Mouse (Mus musculus) limb, embryonic 14.5 days (tissue): ENCODE results near the gene 4931406C07Rik. TPM values are rescaled to one million over a fixed set of nuclear protein-coding genes. Genes with fewer than 3 reads are reported as not detected.

Experiments used
- ATAC-seq: fragments of 200-750 bp; cut with Nextera tagmentation; 2 replicates; pipeline ENCODE4 v1.8.0; 2017; ENCODE audit warnings: low read depth, moderate number of reproducible peaks, moderate TSS enrichment; ENCODE audit not compliant: low FRiP score
- DNase-seq: peaks from one replicate; pipeline ENCODE4 v3.0.0-alpha.2; 2015; ENCODE audit warnings: low spot score
- H3K27ac ChIP-seq: fragments of 300-500 bp; sonication (generic); replicated peaks from 2 replicates; pipeline ENCODE4 v1.5.1; 2014; ENCODE audit warnings: low read depth, mild to moderate bottlenecking, low read length, moderate library complexity, mixed read lengths
- H3K27me3 ChIP-seq: fragments of 300-500 bp; sonication (generic); 2 replicates; pipeline ENCODE4 v1.6.1; 2014; ENCODE audit warnings: low read length, mixed read lengths; ENCODE audit not compliant: control insufficient read depth, insufficient read depth
- H3K36me3 ChIP-seq: fragments of 300-500 bp; sonication (generic); 2 replicates; pipeline ENCODE4 v1.6.1; 2014; ENCODE audit warnings: mild to moderate bottlenecking, low read length, moderate library complexity, mixed read lengths; ENCODE audit not compliant: control insufficient read depth, insufficient read depth
- H3K4me1 ChIP-seq: fragments of 300-500 bp; sonication (generic); 2 replicates; pipeline ENCODE4 v1.6.1; 2014; ENCODE audit warnings: antibody characterized with exemption, low read length, mixed read lengths; ENCODE audit not compliant: control insufficient read depth, insufficient read depth
- H3K4me2 ChIP-seq: fragments of 300-500 bp; sonication (generic); replicated peaks from 2 replicates; pipeline ENCODE4 v1.6.1; 2014; ENCODE audit warnings: low read depth, mild to moderate bottlenecking, low read length, moderate library complexity; ENCODE audit not compliant: severe bottlenecking
- H3K4me3 ChIP-seq: fragments of 300-500 bp; sonication (generic); replicated peaks from 2 replicates; pipeline ENCODE4 v1.5.1; 2014; ENCODE audit warnings: low read length
- H3K9ac ChIP-seq: fragments of 300-500 bp; sonication (generic); 2 replicates; pipeline ENCODE4 v1.6.1; 2014; ENCODE audit warnings: mild to moderate bottlenecking, low read depth, low read length, moderate library complexity; ENCODE audit not compliant: severe bottlenecking
- H3K9me3 ChIP-seq: fragments of 300-500 bp; sonication (generic); 2 replicates; pipeline ENCODE4 v1.6.1; 2016; ENCODE audit warnings: low read length; ENCODE audit not compliant: control insufficient read depth
- POLR2A ChIP-seq: fragments of 200-500 bp; IDR thresholded peaks from 2 replicates; pipeline ENCODE4 v1.8.0; 2012; ENCODE audit warnings: inconsistent platforms, mild to moderate bottlenecking, moderate library complexity, borderline replicate concordance; ENCODE audit not compliant: insufficient read depth, insufficient read length; ENCODE audit errors: extremely low read depth
- WGBS: fragments of 180-500 bp; shearing (Covaris S2); extraction: QIAGEN DNeasy Blood & Tissue Kit; methylation state at CpG from one replicate; pipeline ENCODE4 v1.1.7; 2014; 5-methylcytosine and 5-hydroxymethylcytosine counted together
- microRNA-seq: library from miRNA; unstranded; fragments of <30 nt; microRNA quantifications from one replicate; pipeline ENCODE4, GENCODE M21; 2016
- polyA plus RNA-seq, 2 experiments: library from polyadenylated mRNA; depleted of rRNA in 1 of 2; stranded (reverse) in 1 of 2; unstranded in 1 of 2; fragments of >200 nt; fragmentation: Nextera tagmentation in 1 of 2; extraction: Ambion mirVana in 1 of 2; gene quantifications; 2 replicates each; pipeline versions ENCODE4 v1.2.1 to v1.2.3; 2012 to 2014

The 4931406C07Rik gene
- polyA plus RNA-seq, 2 experiments = 9.5 to 22.9 TPM

- WGBS = 63% methylated on average over 14 of the region's 14 CpGs
- DNase-seq = no peak
Observed at GRCm38 (mm10) chr9:15237516-15238296, 68.5 kb downstream of the 4931406C07Rik start.

GRCm38 (mm10) chr9:15235986-15236385, 70.3 kb downstream of the 4931406C07Rik start:
- Histone ChIP-seq H3K27ac (no peak overlapping the region), H3K9me3 (no peaks in the 10 kb centered on the region), H3K36me3 (no peaks in the 10 kb centered on the region), H3K4me2 (no peak overlapping the region), H3K9ac (no peak overlapping the region), H3K4me3 (no peak overlapping the region), H3K4me1 (no peaks in the 10 kb centered on the region), H3K27me3 (peaks cover 10% of the 10 kb centered on the region; the same call in 1 of the 2 replicates)
- WGBS = 71% methylated on average over 3 of the region's 3 CpGs
- no peak for TF ChIP-seq POLR2A
- no peak for DNase-seq
- no peak for ATAC-seq

More at GRCm38 (mm10) chr9:15237516-15238296, 68.5 kb downstream of the 4931406C07Rik start:
- Histone ChIP-seq H3K27me3 (peaks cover 10% of the 10 kb centered on the region; the same call in 1 of the 2 replicates), H3K9ac (no peak overlapping the region), H3K4me2 (no peak overlapping the region), H3K27ac (no peak overlapping the region), H3K36me3 (no peaks in the 10 kb centered on the region), H3K9me3 (no peaks in the 10 kb centered on the region), H3K4me1 (no peaks in the 10 kb centered on the region), H3K4me3 (no peak overlapping the region)
- no peak for TF ChIP-seq POLR2A
- ATAC-seq = no peak

GRCm38 (mm10) chr9:15233604-15234003, 72.6 kb downstream of the 4931406C07Rik start:
- Histone ChIP-seq H3K9ac (no peak overlapping the region), H3K36me3 (no peaks in the 10 kb centered on the region), H3K27ac (no peak overlapping the region), H3K4me3 (no peak overlapping the region), H3K4me1 (no peaks in the 10 kb centered on the region), H3K4me2 (no peak overlapping the region), H3K9me3 (no peaks in the 10 kb centered on the region), H3K27me3 (0 out of 2 replicates have a peak, but pooled peaks cover 8% of the 10 kb centered on the region)
- no peak for TF ChIP-seq POLR2A
- ATAC-seq = no peak
- no peak for DNase-seq
- WGBS = 83% methylated on average over 1 of the region's 1 CpGs

Small RNAs within 50 kb of the gene (microRNA-seq; reads per million reads assigned to microRNA genes)
- gene Gm49349 (not detected), gene mmu-mir-7650 (not detected)

Other genes starting within 250 kb of the 4931406C07Rik start
- 0.06 and 0.08 TPM in 2 replicates for gene Hephl1, start 194.3 kb downstream of the 4931406C07Rik start, polyA plus RNA-seq (2012; rRNA removed)
- 0.08 and 0.19 TPM in 2 replicates for gene Hephl1, start 194.3 kb downstream of the 4931406C07Rik start, polyA plus RNA-seq (2014; fragmentation: Nextera tagmentation; extraction: Ambion mirVana)
- gene Vstm5, start 67.4 kb downstream of the 4931406C07Rik start, polyA plus RNA-seq (2012; rRNA removed) = 6.2 and 7.0 TPM in 2 replicates
- gene Vstm5, start 67.4 kb downstream of the 4931406C07Rik start, polyA plus RNA-seq (2014; fragmentation: Nextera tagmentation; extraction: Ambion mirVana) = 6.6 and 6.9 TPM in 2 replicates
- gene Med17, start 26.5 kb downstream of the 4931406C07Rik start, polyA plus RNA-seq (2012; rRNA removed) = 46.4 and 55.8 TPM in 2 replicates
- gene Med17, start 26.5 kb downstream of the 4931406C07Rik start, polyA plus RNA-seq (2014; fragmentation: Nextera tagmentation; extraction: Ambion mirVana) = 33.6 and 40.2 TPM in 2 replicates
- 69.9 and 131 TPM in 2 replicates for gene Taf1d, start 234 bp downstream of the 4931406C07Rik start, polyA plus RNA-seq (2012; rRNA removed)
- 66.5 and 69.8 TPM in 2 replicates for gene Taf1d, start 234 bp downstream of the 4931406C07Rik start, polyA plus RNA-seq (2014; fragmentation: Nextera tagmentation; extraction: Ambion mirVana)
- gene Cep295, start 51.3 kb upstream of the 4931406C07Rik start, polyA plus RNA-seq (2012; rRNA removed) = 25.4 and 29.8 TPM in 2 replicates
- gene Cep295, start 51.3 kb upstream of the 4931406C07Rik start, polyA plus RNA-seq (2014; fragmentation: Nextera tagmentation; extraction: Ambion mirVana) = 15.3 and 18.0 TPM in 2 replicates
- gene Smco4, start 187.0 kb upstream of the 4931406C07Rik start, polyA plus RNA-seq (2012; rRNA removed) = 24.5 and 26.2 TPM in 2 replicates
- gene Smco4, start 187.0 kb upstream of the 4931406C07Rik start, polyA plus RNA-seq (2014; fragmentation: Nextera tagmentation; extraction: Ambion mirVana) = 5.6 and 6.9 TPM in 2 replicates